Mouse (Mus musculus) E14TG2a.4 (cell line): ENCODE results near the gene Wbp11.

Experiments
- CTCF ChIP-seq: conservative IDR thresholded peaks from 2 replicates; pipeline ENCODE4 v1.5.1; 2014; ENCODE audit warnings: low read length
- POU5F1 ChIP-seq: IDR thresholded peaks from 2 replicates; pipeline ENCODE4 v1.6.1; 2014; ENCODE audit warnings: low read length, borderline replicate concordance

DNA sequence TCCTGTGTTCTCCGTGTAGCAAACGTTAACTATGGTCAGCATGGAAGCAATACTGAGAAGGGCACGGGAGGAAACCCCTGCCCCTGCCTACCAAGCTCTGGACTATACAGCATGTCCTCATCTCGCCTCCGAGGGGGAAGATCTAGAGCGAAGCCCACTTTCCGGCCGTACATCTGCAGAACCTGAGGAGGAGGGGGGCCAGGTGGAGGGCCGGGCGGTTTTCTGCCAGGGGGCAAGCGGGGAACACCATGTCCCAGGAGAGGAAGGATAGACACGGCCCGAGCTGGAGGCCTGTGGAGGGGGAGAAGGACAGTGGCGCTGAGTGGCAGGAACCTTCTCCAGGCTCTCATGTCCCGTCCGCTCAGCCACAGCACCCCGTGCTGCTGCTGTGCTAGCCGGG, 6.9 kb downstream of the Wbp11 start:
- TF ChIP-seq CTCF (no peak), POU5F1 (no peak)
